17 mouse cellular contexts compared by ENCODE assay signal in the genomic region with DNA sequence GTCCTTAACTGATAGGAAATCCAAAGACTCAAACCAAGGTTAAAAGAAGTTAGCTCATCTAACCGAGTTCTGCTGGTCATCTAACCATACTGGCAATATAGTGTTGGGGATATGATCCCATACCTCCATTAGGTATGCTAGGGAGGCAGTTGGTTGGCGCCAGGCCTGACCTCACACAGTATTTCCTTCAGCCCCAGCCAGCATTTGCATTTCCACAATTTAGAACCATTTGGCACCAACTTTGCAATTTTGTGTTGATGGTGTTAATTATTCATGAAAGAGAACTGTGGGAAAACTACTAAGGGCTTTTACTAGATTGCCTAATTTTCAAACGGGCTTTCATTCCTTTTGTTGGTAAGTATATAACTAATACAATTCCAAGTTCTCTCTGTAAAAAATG. TPM values are rescaled to one million over a fixed set of nuclear protein-coding genes. Genes with fewer than 3 reads are reported as not detected.
A peak's percentile ranks its signal among the peaks of the same experiment; 100 is the strongest.
DNase-seq lines count a peak whose midpoint lies in the region; ATAC-seq and TF ChIP-seq lines count a peak whose summit lies in the region.
"Had no signal": no experiment of that assay in that cellular context is flagged by ENCODE, and none has a peak within 500 bp of the region (broad histone marks: within the 10 kb centered on the region; RNA-seq: fewer than 3 reads in every experiment).

No protein-coding gene starts in this region.

- H3K9ac ChIP-seq in hindbrain, embryonic 13.5 days = no peak overlapping the region
- no peak overlapping the region for H3K9ac ChIP-seq in hindbrain, embryonic 12.5 days
- H3K9ac ChIP-seq in intestine, embryonic 16.5 days (ENCODE audit: low read depth, low read length) = no peak overlapping the region
- H3K9ac ChIP-seq: liver, embryonic 14.5 days; midbrain, embryonic 12.5 days had no signal

- H3K36me3 ChIP-seq in hindbrain, embryonic 13.5 days = peaks cover 82% of the 10 kb centered on the region
- peaks cover 71% of the 10 kb centered on the region for H3K36me3 ChIP-seq in hindbrain, embryonic 12.5 days
- peaks cover 87% of the 10 kb centered on the region for H3K36me3 ChIP-seq in limb, embryonic 10.5 days
- peaks cover 22% of the 10 kb centered on the region for H3K36me3 ChIP-seq in intestine, embryonic 16.5 days (ENCODE audit: control insufficient read depth, insufficient read depth, low read length)

- TF ChIP-seq CTCF in left cerebral cortex, adult 2 months (IDR thresholded peaks at IDR 0.05) = no peak

- H3K4me3 ChIP-seq in hindbrain, embryonic 13.5 days = no peak overlapping the region
- no peak overlapping the region for H3K4me3 ChIP-seq in hindbrain, embryonic 12.5 days
- no peak overlapping the region for H3K4me3 ChIP-seq in left cerebral cortex, adult 2 months
- H3K4me3 ChIP-seq in limb, embryonic 10.5 days = no peak overlapping the region
- H3K4me3 ChIP-seq in intestine, embryonic 16.5 days (ENCODE audit: low read length) = no peak overlapping the region
- H3K4me3 ChIP-seq: midbrain, embryonic 12.5 days had no signal

- no peak for DNase-seq in left cerebral cortex, adult 2 months (ENCODE audit: extremely low spot score in 1 of 2, low spot score in 2 of 2)
- no peak for DNase-seq in left cerebral cortex, postnatal 36 days (ENCODE audit: low spot score in 2 of 2)
- peak; percentile 43 for DNase-seq in brain, embryonic 18.5 days (ENCODE audit: low read depth, low spot score)
- peak; percentile 37 to 82 for DNase-seq in layer of hippocampus, postnatal 14 days (ENCODE audit: low spot score in 2 of 2)
- no peak for DNase-seq in limb, embryonic 10.5 days (ENCODE audit: low spot score)
- DNase-seq: lung, postnatal 14 days; thymus, postnatal 25 days had no signal

- peak; percentile 58; the same call in 1 of the 2 replicates for ATAC-seq in hindbrain, embryonic 13.5 days (ENCODE audit: low FRiP score)
- no peak for ATAC-seq in hindbrain, embryonic 12.5 days (ENCODE audit: low FRiP score)
- no peak for ATAC-seq in intestine, embryonic 16.5 days
- ATAC-seq: intestine, postnatal 0 days had no signal

- 0 out of 2 replicates have a peak, but pooled peaks cover 3% of the 10 kb centered on the region for H3K4me1 ChIP-seq in hindbrain, embryonic 13.5 days (replicated peaks)
- H3K4me1 ChIP-seq in hindbrain, embryonic 12.5 days = no peaks in the 10 kb centered on the region
- no peaks in the 10 kb centered on the region for H3K4me1 ChIP-seq in limb, embryonic 10.5 days
- H3K4me1 ChIP-seq in intestine, embryonic 16.5 days (ENCODE audit: control insufficient read depth, insufficient read depth, low read length) = no peaks in the 10 kb centered on the region
- H3K4me1 ChIP-seq: midbrain, embryonic 12.5 days had no signal

- H3K9me3 ChIP-seq in hindbrain, embryonic 13.5 days = no peaks in the 10 kb centered on the region
- no peaks in the 10 kb centered on the region for H3K9me3 ChIP-seq in hindbrain, embryonic 12.5 days (replicated peaks)
- H3K9me3 ChIP-seq in limb, embryonic 10.5 days (replicated peaks) = no peaks in the 10 kb centered on the region
- no peaks in the 10 kb centered on the region for H3K9me3 ChIP-seq in intestine, embryonic 16.5 days (ENCODE audit: control insufficient read depth, low read length)
- H3K9me3 ChIP-seq: midbrain, embryonic 12.5 days had no signal

- 83% methylated on average over 3 of the region's 3 CpGs for WGBS in hindbrain, embryonic 13.5 days
- 89% methylated on average over 3 of the region's 3 CpGs for WGBS in hindbrain, embryonic 12.5 days
- WGBS in limb, embryonic 10.5 days = 93% methylated on average over 3 of the region's 3 CpGs
- 84% methylated on average over 3 of the region's 3 CpGs for WGBS in intestine, embryonic 16.5 days

- H3K27me3 ChIP-seq in hindbrain, embryonic 13.5 days = no peaks in the 10 kb centered on the region
- no peaks in the 10 kb centered on the region for H3K27me3 ChIP-seq in hindbrain, embryonic 12.5 days
- no peaks in the 10 kb centered on the region for H3K27me3 ChIP-seq in limb, embryonic 10.5 days (ENCODE audit: low read depth, poor library complexity, severe bottlenecking)
- no peaks in the 10 kb centered on the region for H3K27me3 ChIP-seq in intestine, embryonic 16.5 days (replicated peaks; ENCODE audit: control insufficient read depth, insufficient read depth, low read length)
- H3K27me3 ChIP-seq: midbrain, embryonic 12.5 days had no signal

- peak overlapping the region; percentile 74 for H3K27ac ChIP-seq in hindbrain, embryonic 13.5 days
- no peak overlapping the region for H3K27ac ChIP-seq in hindbrain, embryonic 12.5 days
- H3K27ac ChIP-seq in left cerebral cortex, adult 2 months = peak overlapping the region; percentile 50; the same call in 1 of the 2 replicates
- no peak overlapping the region for H3K27ac ChIP-seq in limb, embryonic 10.5 days
- no peak overlapping the region for H3K27ac ChIP-seq in intestine, embryonic 16.5 days (ENCODE audit: low read length)
- H3K27ac ChIP-seq: liver, embryonic 14.5 days; midbrain, embryonic 12.5 days had no signal

- no peak overlapping the region for H3K4me2 ChIP-seq in hindbrain, embryonic 13.5 days
- H3K4me2 ChIP-seq in hindbrain, embryonic 12.5 days (replicated peaks) = no peak overlapping the region
- no peak overlapping the region for H3K4me2 ChIP-seq in intestine, embryonic 16.5 days (ENCODE audit: low read depth, low read length)
- H3K4me2 ChIP-seq: midbrain, embryonic 12.5 days had no signal

- intact Hi-C loops in left cerebral cortex, adult 2 months (cut with DNase I) = no loop called here
- intact Hi-C loops in left cerebral cortex, postnatal 36 days (cut with DNase I) = no loop called here

RNA-seq across cellular contexts. Expression of gene Glud1, which starts 21.4 kb away (rescaled TPM):
- 88.5 and 100.0 TPM in 2 replicates for polyA plus RNA-seq in hindbrain, embryonic 13.5 days (2015; fragmentation: Nextera tagmentation; extraction: Ambion mirVana)
- 97.7 and 110 TPM in 2 replicates for polyA plus RNA-seq in hindbrain, embryonic 12.5 days (2016; fragmentation: Nextera tagmentation; extraction: Ambion mirVana)
- total RNA-seq in left cerebral cortex, adult 2 months (2021) = 100 to 1,000 TPM; 281 to 285 TPM
- 100 to 1,000 TPM; 245 to 282 TPM for total RNA-seq in left cerebral cortex, postnatal 36 days (2021)
- 100 to 1,000 TPM; 364 to 392 TPM for total RNA-seq in layer of hippocampus, postnatal 14 days (2021)
- polyA plus RNA-seq in limb, embryonic 10.5 days (2016; fragmentation: Nextera tagmentation; extraction: Ambion mirVana) = 67.6 and 74.6 TPM in 2 replicates
- polyA plus RNA-seq in intestine, embryonic 16.5 days (2015; fragmentation: Nextera tagmentation; extraction: Ambion mirVana) = 72.9 and 73.6 TPM in 2 replicates

RNA-seq across cellular contexts. Expression of gene Shld2, which starts 21.6 kb away (rescaled TPM):
- 5.9 and 8.7 TPM in 2 replicates for polyA plus RNA-seq in hindbrain, embryonic 13.5 days (2015; fragmentation: Nextera tagmentation; extraction: Ambion mirVana)
- polyA plus RNA-seq in hindbrain, embryonic 12.5 days (2016; fragmentation: Nextera tagmentation; extraction: Ambion mirVana) = 8.5 and 9.4 TPM in 2 replicates
- total RNA-seq in left cerebral cortex, adult 2 months (2021) = 10 to 100 TPM; 10.5 to 11.5 TPM
- 10 to 100 TPM; 12.5 to 14.0 TPM for total RNA-seq in left cerebral cortex, postnatal 36 days (2021)
- total RNA-seq in layer of hippocampus, postnatal 14 days (2021) = 10 to 100 TPM in 1 of 2 experiments, 1 to 10 TPM in 1; 9.7 to 14.5 TPM
- polyA plus RNA-seq in limb, embryonic 10.5 days (2016; fragmentation: Nextera tagmentation; extraction: Ambion mirVana) = 9.6 and 10.0 TPM in 2 replicates
- polyA plus RNA-seq in intestine, embryonic 16.5 days (2015; fragmentation: Nextera tagmentation; extraction: Ambion mirVana) = 5.8 and 7.1 TPM in 2 replicates

RNA-seq across cellular contexts. Expression of gene Fam25c, which starts 23.3 kb away (rescaled TPM):
- polyA plus RNA-seq in hindbrain, embryonic 13.5 days (2015; fragmentation: Nextera tagmentation; extraction: Ambion mirVana) = not detected in 2 replicates
- polyA plus RNA-seq in hindbrain, embryonic 12.5 days (2016; fragmentation: Nextera tagmentation; extraction: Ambion mirVana) = not detected in 2 replicates
- not detected for total RNA-seq in left cerebral cortex, adult 2 months (2021)
- not detected for total RNA-seq in left cerebral cortex, postnatal 36 days (2021)
- total RNA-seq in layer of hippocampus, postnatal 14 days (2021) = not detected
- not detected in 2 replicates for polyA plus RNA-seq in limb, embryonic 10.5 days (2016; fragmentation: Nextera tagmentation; extraction: Ambion mirVana)
- polyA plus RNA-seq in intestine, embryonic 16.5 days (2015; fragmentation: Nextera tagmentation; extraction: Ambion mirVana) = not detected in 2 replicates
- total RNA-seq: MEL had no signal
- polyA plus RNA-seq: embryonic facial prominence, embryonic 11.5 days; heart, postnatal 0 days; intestine, postnatal 0 days; midbrain, embryonic 12.5 days; small intestine, adult 2 months had no signal

RNA-seq across cellular contexts. Expression of gene Sncg, which starts 42.7 kb away (rescaled TPM):
- polyA plus RNA-seq in hindbrain, embryonic 13.5 days (2015; fragmentation: Nextera tagmentation; extraction: Ambion mirVana) = 235 and 244 TPM in 2 replicates
- polyA plus RNA-seq in hindbrain, embryonic 12.5 days (2016; fragmentation: Nextera tagmentation; extraction: Ambion mirVana) = 130 and 136 TPM in 2 replicates
- 1 to 10 TPM; 3.0 to 3.9 TPM for total RNA-seq in left cerebral cortex, adult 2 months (2021)
- total RNA-seq in left cerebral cortex, postnatal 36 days (2021) = 1 to 10 TPM; 3.2 to 4.9 TPM
- 1 to 10 TPM; 2.1 to 4.4 TPM for total RNA-seq in layer of hippocampus, postnatal 14 days (2021)
- 2.0 and 3.8 TPM in 2 replicates for polyA plus RNA-seq in limb, embryonic 10.5 days (2016; fragmentation: Nextera tagmentation; extraction: Ambion mirVana)
- polyA plus RNA-seq in intestine, embryonic 16.5 days (2015; fragmentation: Nextera tagmentation; extraction: Ambion mirVana) = 35.5 and 37.9 TPM in 2 replicates
- total RNA-seq: MEL had no signal

RNA-seq across cellular contexts. Expression of gene Mmrn2, which starts 43.4 kb away (rescaled TPM):
- polyA plus RNA-seq in hindbrain, embryonic 13.5 days (2015; fragmentation: Nextera tagmentation; extraction: Ambion mirVana) = 5.6 and 5.7 TPM in 2 replicates
- polyA plus RNA-seq in hindbrain, embryonic 12.5 days (2016; fragmentation: Nextera tagmentation; extraction: Ambion mirVana) = 7.0 and 7.3 TPM in 2 replicates
- total RNA-seq in left cerebral cortex, adult 2 months (2021) = 1 to 10 TPM; 4.4 to 5.8 TPM
- 1 to 10 TPM; 3.6 to 3.8 TPM for total RNA-seq in left cerebral cortex, postnatal 36 days (2021)
- 1 to 10 TPM; 2.7 to 5.2 TPM for total RNA-seq in layer of hippocampus, postnatal 14 days (2021)
- 6.9 and 7.8 TPM in 2 replicates for polyA plus RNA-seq in limb, embryonic 10.5 days (2016; fragmentation: Nextera tagmentation; extraction: Ambion mirVana)
- polyA plus RNA-seq in intestine, embryonic 16.5 days (2015; fragmentation: Nextera tagmentation; extraction: Ambion mirVana) = 7.1 and 7.2 TPM in 2 replicates

Comparison
In these comparisons a context has a peak if more than half of its experiments do, and no peak if none do; other contexts are left out.
1. H3K27ac ChIP-seq: peak in hindbrain, embryonic 13.5 days (single experiment) and left cerebral cortex, adult 2 months (single experiment); none in hindbrain, embryonic 12.5 days (single experiment), limb, embryonic 10.5 days (single experiment) and intestine, embryonic 16.5 days (single experiment).
2. DNase-seq: peak in brain, embryonic 18.5 days (single experiment) and layer of hippocampus, postnatal 14 days (2 of 2); none in left cerebral cortex, adult 2 months (0 of 2), left cerebral cortex, postnatal 36 days (0 of 2) and limb, embryonic 10.5 days (single experiment).